Mouse (Mus musculus): ENCODE measurements around the gene Serpina6. TPM values are rescaled to one million over a fixed set of nuclear protein-coding genes. Genes with fewer than 3 reads are reported as not detected.
"Not testable (repeated sequence)": the region's sequence is repeated elsewhere in the genome, so short reads cannot be mapped to it uniquely, and the experiment has no call there.

Gene Serpina6
- polyA plus RNA-seq, 1 experiment from 2014 or later, result not detected

- ATAC-seq (ENCODE audit: low FRiP score), result no peak
- H3K36me3 ChIP-seq (replicated peaks), result no peaks in the 10 kb centered on the region
- WGBS, result 88% methylated on average over 1 of the region's 1 CpGs
- H3K9me3 ChIP-seq, result no peaks in the 10 kb centered on the region
- H3K4me2 ChIP-seq, result no peak within 1 kb of the TSS
- no peak within 1 kb of the TSS for H3K4me3 ChIP-seq (replicated peaks)
- H3K4me1 ChIP-seq, result no peaks in the 10 kb centered on the region
- H3K9ac ChIP-seq, result no peak within 1 kb of the TSS
- no peak within 1 kb of the TSS for H3K27ac ChIP-seq
- no peaks in the 10 kb centered on the region for H3K27me3 ChIP-seq
Observed at GRCm38 (mm10) chr12:103676039-103676438, 19.0 kb upstream of the Serpina6 start, which contains the start of gene Serpina16. TSS of gene Serpina16 (minus strand) at chr12:103676139.

- H3K27me3 ChIP-seq, result no peaks in the 10 kb centered on the region
- no peak for ATAC-seq (ENCODE audit: low FRiP score)
- no peak overlapping the region for H3K4me2 ChIP-seq
- H3K4me1 ChIP-seq, result no peaks in the 10 kb centered on the region
- no peak overlapping the region for H3K9ac ChIP-seq
- 87% methylated on average over 2 of the region's 2 CpGs for WGBS
- H3K27ac ChIP-seq, result no peak overlapping the region
- H3K36me3 ChIP-seq (replicated peaks), result no peaks in the 10 kb centered on the region
- H3K9me3 ChIP-seq, result no peaks in the 10 kb centered on the region
- no peak overlapping the region for H3K4me3 ChIP-seq (replicated peaks)
Observed at GRCm38 (mm10) chr12:103673179-103673578, 16.2 kb upstream of the Serpina6 start.

GRCm38 (mm10) chr12:103671483-103671882 lies 14.5 kb upstream of the Serpina6 start:
- ATAC-seq (ENCODE audit: low FRiP score), result no peak
- Histone ChIP-seq H3K36me3 (replicated peaks) (no peaks in the 10 kb centered on the region), H3K4me1 (no peaks in the 10 kb centered on the region), H3K9ac (no peak overlapping the region), H3K4me3 (replicated peaks) (no peak overlapping the region), H3K27ac (no peak overlapping the region), H3K4me2 (no peak overlapping the region), H3K27me3 (no peaks in the 10 kb centered on the region), H3K9me3 (no peaks in the 10 kb centered on the region)
- 75% methylated on average over 3 of the region's 3 CpGs for WGBS

DNA sequence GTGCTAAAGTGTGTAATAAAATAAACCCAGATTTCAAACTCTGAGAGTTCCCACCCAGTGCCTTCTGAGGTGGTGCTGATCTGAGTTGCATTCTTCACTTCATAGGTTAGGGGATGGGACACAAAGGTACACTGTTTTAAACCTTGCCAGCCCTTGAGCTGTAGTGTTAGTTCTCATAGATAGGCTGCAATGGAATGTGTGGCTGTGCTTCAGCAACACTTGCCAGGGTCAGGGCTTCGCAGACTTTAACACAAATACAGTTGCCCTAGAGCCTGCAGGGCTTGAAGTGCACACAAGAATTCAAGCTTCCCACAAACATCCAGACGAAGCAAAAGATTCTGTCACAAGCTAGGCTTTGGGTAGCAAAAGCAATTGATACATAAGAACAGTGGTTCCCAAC lies 14.0 kb upstream of the Serpina6 start:
- Histone ChIP-seq H3K4me1 (no peaks in the 10 kb centered on the region), H3K9ac (no peak overlapping the region)

GRCm38 (mm10) chr12:103670344-103670743 lies 13.3 kb upstream of the Serpina6 start:
- no peak for ATAC-seq (ENCODE audit: low FRiP score)
- Histone ChIP-seq H3K27ac (no peak overlapping the region), H3K27me3 (no peaks in the 10 kb centered on the region), H3K9ac (no peak overlapping the region), H3K4me2 (no peak overlapping the region), H3K36me3 (replicated peaks) (no peaks in the 10 kb centered on the region), H3K4me3 (replicated peaks) (no peak overlapping the region), H3K4me1 (no peaks in the 10 kb centered on the region), H3K9me3 (no peaks in the 10 kb centered on the region)
- WGBS, result 89% methylated on average over 5 of the region's 5 CpGs

More for the DNA sequence above, 14.0 kb upstream of the Serpina6 start:
- Histone ChIP-seq H3K4me2 (no peak overlapping the region), H3K27ac (no peak overlapping the region), H3K4me3 (replicated peaks) (no peak overlapping the region), H3K27me3 (no peaks in the 10 kb centered on the region), H3K36me3 (replicated peaks) (no peaks in the 10 kb centered on the region), H3K9me3 (no peaks in the 10 kb centered on the region)
- 76% methylated on average over 2 of the region's 2 CpGs for WGBS
- no peak for ATAC-seq (ENCODE audit: low FRiP score)

DNA sequence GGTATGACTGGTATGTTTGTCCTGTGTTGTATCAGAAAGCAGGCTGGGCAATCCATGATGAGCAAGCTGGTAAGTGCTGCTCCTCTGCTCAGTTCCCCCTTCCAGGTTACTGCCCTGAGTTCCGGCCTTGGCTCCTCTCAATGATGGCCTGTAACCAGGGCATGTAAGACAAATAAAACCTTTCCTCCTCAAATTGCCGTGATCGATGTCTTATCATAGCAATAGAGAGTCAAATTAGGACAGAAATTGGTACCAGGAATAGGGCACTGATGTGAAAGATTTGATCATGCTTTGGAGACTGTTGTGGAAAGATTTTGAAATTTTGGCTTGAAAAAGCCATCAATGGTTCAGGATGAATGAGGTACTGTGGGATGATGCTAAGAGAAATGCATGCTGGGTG lies 8.3 kb upstream of the Serpina6 start:
- H3K4me2 ChIP-seq, result no peak overlapping the region
- 82% methylated on average over 3 of the region's 3 CpGs for WGBS
- no peaks in the 10 kb centered on the region for H3K27me3 ChIP-seq
- H3K36me3 ChIP-seq (replicated peaks), result no peaks in the 10 kb centered on the region
- no peak for ATAC-seq (ENCODE audit: low FRiP score)
- no peaks in the 10 kb centered on the region for H3K4me1 ChIP-seq
- H3K4me3 ChIP-seq (replicated peaks), result no peak overlapping the region
- H3K27ac ChIP-seq, result no peak overlapping the region
- no peaks in the 10 kb centered on the region for H3K9me3 ChIP-seq
- no peak overlapping the region for H3K9ac ChIP-seq

- not testable (repeated sequence) for H3K9ac ChIP-seq; H3K27ac ChIP-seq; H3K4me3 ChIP-seq (replicated peaks); H3K27me3 ChIP-seq; H3K36me3 ChIP-seq (replicated peaks); H3K4me2 ChIP-seq; ATAC-seq (ENCODE audit: low FRiP score); H3K9me3 ChIP-seq; H3K4me1 ChIP-seq
Observed at GRCm38 (mm10) chr12:103662053-103662452, 5.0 kb upstream of the Serpina6 start.

DNA sequence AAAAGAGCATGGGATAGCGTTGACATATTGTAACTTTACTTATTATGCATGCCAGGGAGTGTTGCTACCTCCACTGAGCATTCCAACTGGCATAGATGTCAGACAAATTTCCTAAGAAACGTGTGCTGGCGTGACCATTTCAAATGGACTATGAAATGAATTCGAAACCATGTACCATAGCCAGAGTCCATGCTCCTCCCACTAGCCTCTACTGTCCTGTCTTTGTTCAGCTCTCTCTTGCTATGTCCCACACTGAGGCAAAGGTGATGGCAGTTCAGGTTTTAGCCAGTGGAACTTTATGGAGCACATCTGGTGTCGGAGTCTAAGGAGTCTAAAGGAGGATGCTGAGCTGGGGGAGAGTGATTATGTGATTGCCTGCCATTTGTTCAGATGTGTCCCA lies 3.1 kb upstream of the Serpina6 start:
- no peaks in the 10 kb centered on the region for H3K27me3 ChIP-seq
- no peak for ATAC-seq (ENCODE audit: low FRiP score)
- 82% methylated on average over 5 of the region's 5 CpGs for WGBS
- H3K4me2 ChIP-seq, result no peak overlapping the region
- no peaks in the 10 kb centered on the region for H3K36me3 ChIP-seq (replicated peaks)
- H3K9me3 ChIP-seq, result no peaks in the 10 kb centered on the region
- no peak overlapping the region for H3K4me3 ChIP-seq (replicated peaks)
- H3K27ac ChIP-seq, result no peak overlapping the region
- H3K9ac ChIP-seq, result no peak overlapping the region
- H3K4me1 ChIP-seq, result no peaks in the 10 kb centered on the region

- no peak overlapping the region for H3K4me2 ChIP-seq
- H3K4me3 ChIP-seq (replicated peaks), result no peak overlapping the region
- H3K36me3 ChIP-seq (replicated peaks), result no peaks in the 10 kb centered on the region
- H3K9me3 ChIP-seq, result no peaks in the 10 kb centered on the region
- no peaks in the 10 kb centered on the region for H3K27me3 ChIP-seq
- H3K27ac ChIP-seq, result no peak overlapping the region
- no peak for ATAC-seq (ENCODE audit: low FRiP score)
- H3K9ac ChIP-seq, result no peak overlapping the region
- 81% methylated on average over 2 of the region's 2 CpGs for WGBS
- no peaks in the 10 kb centered on the region for H3K4me1 ChIP-seq
Observed at GRCm38 (mm10) chr12:103659171-103659570, 2.2 kb upstream of the Serpina6 start.

- H3K9me3 ChIP-seq, result no peaks in the 10 kb centered on the region
- H3K4me3 ChIP-seq (replicated peaks), result no peak overlapping the region
- H3K4me1 ChIP-seq, result no peaks in the 10 kb centered on the region
- H3K36me3 ChIP-seq (replicated peaks), result no peaks in the 10 kb centered on the region
- H3K27ac ChIP-seq, result no peak overlapping the region
- 84% methylated on average over 10 of the region's 10 CpGs for WGBS
- no peak overlapping the region for H3K9ac ChIP-seq
- H3K4me2 ChIP-seq, result no peak overlapping the region
- no peaks in the 10 kb centered on the region for H3K27me3 ChIP-seq
- no peak for ATAC-seq (ENCODE audit: low FRiP score)
Observed at GRCm38 (mm10) chr12:103657991-103658390, 979 bp upstream of the Serpina6 start.

GRCm38 (mm10) chr12:103655123-103656044 lies 1.6 kb downstream of the Serpina6 start:
- H3K27me3 ChIP-seq, result no peaks in the 10 kb centered on the region
- no peaks in the 10 kb centered on the region for H3K4me1 ChIP-seq
- no peak overlapping the region for H3K27ac ChIP-seq
- no peak overlapping the region for H3K4me3 ChIP-seq (replicated peaks)
- ATAC-seq (ENCODE audit: low FRiP score), result no peak
- no peaks in the 10 kb centered on the region for H3K36me3 ChIP-seq (replicated peaks)
- 91% methylated on average over 7 of the region's 7 CpGs for WGBS
- H3K9ac ChIP-seq, result no peak overlapping the region
- H3K9me3 ChIP-seq, result no peaks in the 10 kb centered on the region
- H3K4me2 ChIP-seq, result no peak overlapping the region

DNA sequence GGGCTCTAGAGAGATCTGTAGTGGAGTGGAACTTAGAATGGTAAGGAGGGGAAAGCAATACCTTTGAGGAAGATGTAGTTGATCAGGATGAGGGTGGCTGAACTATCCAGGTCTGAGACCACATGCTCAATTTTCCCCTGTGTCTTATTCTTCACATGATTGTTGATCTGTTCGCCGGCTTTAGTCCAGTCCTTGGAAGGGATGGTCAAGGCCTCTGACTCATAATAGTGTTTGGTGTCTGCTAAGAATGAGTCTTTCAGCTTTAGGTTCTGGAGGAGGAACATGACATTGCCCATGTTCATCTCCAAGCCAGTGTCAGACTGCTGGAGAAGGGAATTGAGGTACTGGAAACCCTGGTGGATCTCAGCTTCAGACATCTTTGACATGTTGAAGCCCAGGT lies 3.2 kb downstream of the Serpina6 start:
- no peaks in the 10 kb centered on the region for H3K27me3 ChIP-seq
- H3K4me3 ChIP-seq (replicated peaks), result no peak overlapping the region
- WGBS, result 98% methylated on average over 2 of the region's 2 CpGs
- no peaks in the 10 kb centered on the region for H3K4me1 ChIP-seq
- no peak overlapping the region for H3K27ac ChIP-seq
- H3K9ac ChIP-seq, result no peak overlapping the region
- no peaks in the 10 kb centered on the region for H3K36me3 ChIP-seq (replicated peaks)
- ATAC-seq (ENCODE audit: low FRiP score), result no peak
- no peak overlapping the region for H3K4me2 ChIP-seq
- H3K9me3 ChIP-seq, result no peaks in the 10 kb centered on the region

GRCm38 (mm10) chr12:103646314-103646713 lies 10.7 kb downstream of the Serpina6 start:
- no peaks in the 10 kb centered on the region for H3K9me3 ChIP-seq
- no peak overlapping the region for H3K4me3 ChIP-seq (replicated peaks)
- 82% methylated on average over 2 of the region's 2 CpGs for WGBS

More at GRCm38 (mm10) chr12:103646314-103646713, 10.7 kb downstream of the Serpina6 start:
- H3K27me3 ChIP-seq, result no peaks in the 10 kb centered on the region
- no peak overlapping the region for H3K9ac ChIP-seq
- no peaks in the 10 kb centered on the region for H3K4me1 ChIP-seq
- no peaks in the 10 kb centered on the region for H3K36me3 ChIP-seq (replicated peaks)
- H3K27ac ChIP-seq, result no peak overlapping the region
- H3K4me2 ChIP-seq, result no peak overlapping the region
- ATAC-seq (ENCODE audit: low FRiP score), result no peak

Measured in forebrain, embryonic 12.5 days (tissue).